Mouse (Mus musculus) testis, postnatal 10 days (tissue): ENCODE results near the gene Cd27.
A peak's percentile ranks its signal among the peaks of the same experiment; 100 is the strongest.
"Not testable (repeated sequence)": the region's sequence is repeated elsewhere in the genome, so short reads cannot be mapped to it uniquely, and the experiment has no call there.

ENCODE experiments used
- DNase-seq: peaks from one replicate; pipeline ENCODE4 v3.0.0; 2021; ENCODE audit warnings: low spot score

Gene Cd27

GRCm38 (mm10) chr6:125236782-125237181 is at the start of gene Cd27:
Gene Cd27, minus strand, starts transcription at chr6:125237010.
- DNase-seq: no peak

- DNase-seq: no peak
Measured at GRCm38 (mm10) chr6:125285890-125286289, 49.1 kb upstream of the Cd27 start, which contains the start of gene Tuba3a. Gene Tuba3a, minus strand, starts transcription at chr6:125286042.

- no peak for DNase-seq
Measured at GRCm38 (mm10) chr6:125284751-125285150, 47.9 kb upstream of the Cd27 start.

- no peak for DNase-seq
Measured at GRCm38 (mm10) chr6:125284250-125284649, 47.4 kb upstream of the Cd27 start.

- DNase-seq: not testable (repeated sequence)
Measured at GRCm38 (mm10) chr6:125282721-125283120, 45.9 kb upstream of the Cd27 start.

- DNase-seq: no peak
Measured at GRCm38 (mm10) chr6:125279729-125280128, 42.9 kb upstream of the Cd27 start.

GRCm38 (mm10) chr6:125274841-125275563 is 38.2 kb upstream of the Cd27 start:
- peak; percentile 65 for DNase-seq

- DNase-seq: no peak
Measured at GRCm38 (mm10) chr6:125272228-125272785, 35.5 kb upstream of the Cd27 start.

GRCm38 (mm10) chr6:125271455-125272227 is 34.8 kb upstream of the Cd27 start:
- DNase-seq: peak; percentile 94

GRCm38 (mm10) chr6:125268799-125269198 is 32.0 kb upstream of the Cd27 start:
- no peak for DNase-seq

- DNase-seq: no peak
Measured at GRCm38 (mm10) chr6:125267469-125267868, 30.7 kb upstream of the Cd27 start.

GRCm38 (mm10) chr6:125266600-125266999 is 29.8 kb upstream of the Cd27 start:
- DNase-seq: not testable (repeated sequence)

- no peak for DNase-seq
Measured at GRCm38 (mm10) chr6:125266091-125266490, 29.3 kb upstream of the Cd27 start.

GRCm38 (mm10) chr6:125265239-125265638 is 28.4 kb upstream of the Cd27 start:
- DNase-seq: no peak

- no peak for DNase-seq
Measured at GRCm38 (mm10) chr6:125264219-125264618, 27.4 kb upstream of the Cd27 start.

- no peak for DNase-seq
Measured at GRCm38 (mm10) chr6:125260006-125260555, 23.3 kb upstream of the Cd27 start.

GRCm38 (mm10) chr6:125256222-125256966 is 19.6 kb upstream of the Cd27 start:
- no peak for DNase-seq

GRCm38 (mm10) chr6:125255516-125256044 is 18.8 kb upstream of the Cd27 start:
- DNase-seq: no peak

- DNase-seq: no peak
Measured at GRCm38 (mm10) chr6:125253863-125254715, 17.3 kb upstream of the Cd27 start.

GRCm38 (mm10) chr6:125252711-125253110 is 15.9 kb upstream of the Cd27 start:
- DNase-seq: no peak

GRCm38 (mm10) chr6:125252285-125252684 is 15.5 kb upstream of the Cd27 start:
- no peak for DNase-seq
